Mouse (Mus musculus): ENCODE data around the gene Asb5.
A peak's percentile ranks its signal among the peaks of the same experiment; 100 is the strongest.
"Not testable (repeated sequence)": the region's sequence is repeated elsewhere in the genome, so short reads cannot be mapped to it uniquely, and the experiment has no call there.

Asb5 gene

GRCm38 (mm10) chr8:54529382-54530296, at the start of gene Asb5, which contains the start of gene Spcs3:
Asb5 (plus strand) TSS chr8:54529580.
Spcs3 (minus strand) TSS chr8:54529998.
- peak; percentile 95 to 96 for DNase-seq

- DNase-seq = no peak
Observed at GRCm38 (mm10) chr8:54486555-54487273, 42.7 kb upstream of the Asb5 start.

GRCm38 (mm10) chr8:54488437-54488836, 40.9 kb upstream of the Asb5 start:
- no peak for DNase-seq

- DNase-seq = no peak
Observed at GRCm38 (mm10) chr8:54491057-54491690, 38.2 kb upstream of the Asb5 start.

GRCm38 (mm10) chr8:54491934-54492333, 37.4 kb upstream of the Asb5 start:
- DNase-seq = no peak

- no peak for DNase-seq
Observed at GRCm38 (mm10) chr8:54493110-54493509, 36.3 kb upstream of the Asb5 start.

- DNase-seq = no peak
Observed at GRCm38 (mm10) chr8:54493915-54494314, 35.5 kb upstream of the Asb5 start.

- no peak for DNase-seq
Observed at GRCm38 (mm10) chr8:54503104-54503503, 26.3 kb upstream of the Asb5 start.

- no peak for DNase-seq
Observed at GRCm38 (mm10) chr8:54505060-54505459, 24.3 kb upstream of the Asb5 start.

GRCm38 (mm10) chr8:54507428-54508095, 21.8 kb upstream of the Asb5 start:
- peak; percentile 41 to 59 for DNase-seq

- DNase-seq = no peak
Observed at GRCm38 (mm10) chr8:54508096-54508456, 21.3 kb upstream of the Asb5 start.

GRCm38 (mm10) chr8:54508814-54509213, 20.6 kb upstream of the Asb5 start:
- no peak for DNase-seq

- DNase-seq = no peak
Observed at GRCm38 (mm10) chr8:54509221-54509721, 20.1 kb upstream of the Asb5 start.

GRCm38 (mm10) chr8:54511791-54512190, 17.6 kb upstream of the Asb5 start:
- no peak for DNase-seq

- DNase-seq = not testable (repeated sequence)
Observed at GRCm38 (mm10) chr8:54512200-54512599, 17.2 kb upstream of the Asb5 start.

GRCm38 (mm10) chr8:54518756-54519460, 10.5 kb upstream of the Asb5 start:
- no peak for DNase-seq

GRCm38 (mm10) chr8:54520516-54520915, 8.9 kb upstream of the Asb5 start:
- DNase-seq = no peak

GRCm38 (mm10) chr8:54525606-54526005, 3.8 kb upstream of the Asb5 start:
- no peak for DNase-seq

- DNase-seq = no peak
Observed at GRCm38 (mm10) chr8:54526700-54527099, 2.7 kb upstream of the Asb5 start.

GRCm38 (mm10) chr8:54528571-54528970, 809 bp upstream of the Asb5 start:
- DNase-seq = no peak

GRCm38 (mm10) chr8:54535172-54535571, 5.8 kb downstream of the Asb5 start:
- DNase-seq = no peak

GRCm38 (mm10) chr8:54537285-54537684, 7.9 kb downstream of the Asb5 start:
- DNase-seq = no peak
